Mouse (Mus musculus) cerebellum, adult 2 months (tissue): Measurements from ENCODE around the gene Atf5. TPM values are rescaled to one million over a fixed set of nuclear protein-coding genes. Genes with fewer than 3 reads are reported as not detected.
A peak's percentile ranks its signal among the peaks of the same experiment; 100 is the strongest.

ENCODE experiments used
- DNase-seq, 2 experiments: peaks; one replicate each; pipeline ENCODE4 v3.0.0; 2021
- H3K27ac ChIP-seq: fragments of 200-500 bp; 2 replicates; pipeline ENCODE4 v1.5.1; 2012; ENCODE audit warnings: low read length, control low read depth, inconsistent platforms; ENCODE audit not compliant: insufficient read depth
- H3K27me3 ChIP-seq: fragments of 200-500 bp; 2 replicates; pipeline ENCODE4 v1.6.1; 2012; ENCODE audit warnings: inconsistent platforms, mild to moderate bottlenecking, low read length, moderate library complexity; ENCODE audit not compliant: control insufficient read depth, insufficient read depth
- H3K4me1 ChIP-seq: fragments of 200-500 bp; 2 replicates; pipeline ENCODE4 v1.6.1; 2011; ENCODE audit warnings: low read length; ENCODE audit not compliant: control insufficient read depth, insufficient read depth
- H3K4me3 ChIP-seq: fragments of 200-500 bp; replicated peaks from 2 replicates; pipeline ENCODE3; 2011; ENCODE audit warnings: mild to moderate bottlenecking, low read depth, low read length, control low read depth; ENCODE audit not compliant: insufficient read depth
- CTCF ChIP-seq: fragments of 200-500 bp; IDR thresholded peaks from 2 replicates; pipeline ENCODE4 v1.5.1; 2011; ENCODE audit warnings: low read depth, mild to moderate bottlenecking, control low read depth, low read length, moderate library complexity, borderline replicate concordance; ENCODE audit not compliant: insufficient read depth
- POLR2A ChIP-seq: fragments of 200-500 bp; IDR thresholded peaks from 2 replicates; pipeline ENCODE4 v1.6.1; 2011; ENCODE audit warnings: low read length, control low read depth, borderline replicate concordance; ENCODE audit not compliant: insufficient read depth
- WGBS: fragments of 180-500 bp; shearing (Covaris S2); methylation state at CpG from one replicate; pipeline ENCODE4 v1.1.7; 2018; 5-methylcytosine and 5-hydroxymethylcytosine counted together
- polyA plus RNA-seq: library from polyadenylated mRNA; depleted of rRNA; stranded (reverse); fragments of >200 nt; gene quantifications from 2 replicates; pipeline ENCODE4 v1.2.3, GENCODE M21; 2012

Atf5 gene
- polyA plus RNA-seq, 1 experiment: 19.6 TPM

DNA sequence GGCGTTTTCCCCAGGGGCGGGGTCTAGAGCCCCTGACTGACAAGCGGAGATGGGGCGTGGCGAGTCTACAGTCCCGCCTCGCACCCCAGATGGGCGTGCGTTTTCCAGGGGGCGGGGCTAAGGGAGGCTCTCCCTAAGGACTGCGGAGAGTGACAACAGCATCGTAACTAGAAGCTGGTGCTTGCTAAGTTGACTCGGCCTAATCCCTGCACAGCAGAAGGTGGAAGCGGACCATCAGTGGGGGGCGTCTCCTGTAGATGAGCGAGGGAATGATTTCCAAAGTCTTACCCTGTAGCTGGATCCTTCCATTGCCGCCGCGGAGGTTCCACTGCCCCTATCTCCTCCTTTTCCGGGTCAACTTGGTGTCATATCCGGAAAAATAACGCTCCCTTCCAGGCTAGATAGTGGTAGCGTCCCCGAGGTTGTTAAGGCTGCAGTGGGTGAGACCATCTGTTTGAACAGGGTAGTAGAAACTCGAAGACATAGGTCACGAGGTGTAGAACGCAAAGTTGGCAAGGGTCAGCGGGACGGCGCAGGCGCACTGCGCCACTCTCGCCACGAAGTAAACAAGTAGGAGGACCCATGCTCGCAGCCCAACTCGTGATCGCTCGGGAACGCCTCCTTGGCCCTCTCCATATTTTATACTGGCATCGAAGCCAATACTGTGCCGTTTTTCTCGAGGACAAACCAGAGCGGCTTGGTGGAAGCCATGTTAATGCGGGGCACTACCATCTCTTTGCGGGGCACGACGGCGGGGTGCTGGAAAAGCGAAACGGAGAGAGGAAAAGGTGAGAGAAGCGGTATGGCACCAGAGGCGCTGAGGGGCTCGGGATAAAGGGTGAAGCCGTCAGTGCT is 32.3 kb upstream of the Atf5 start, which contains the start of the genes Akt1s1 and Tbc1d17:
TSS of gene Akt1s1 (plus strand) at position 431 of the 855 bp plus-strand sequence.
TSS of gene Tbc1d17 (minus strand) at position 519 of the 855 bp plus-strand sequence.
- WGBS: under 1% methylated on average over 54 of the region's 54 CpGs
- TF ChIP-seq CTCF (no peak), POLR2A (peak; percentile 73; the same call in 1 of the 2 replicates)
- H3K4me1 ChIP-seq: peaks cover 9% of the 10 kb centered on the region; the same call in 1 of the 2 replicates
- H3K4me3 ChIP-seq: peak within 1 kb of the TSS; percentile 75
- no peaks in the 10 kb centered on the region for H3K27me3 ChIP-seq
- peak; percentile 100 for DNase-seq
- H3K27ac ChIP-seq: peak within 1 kb of the TSS; percentile 96

DNA sequence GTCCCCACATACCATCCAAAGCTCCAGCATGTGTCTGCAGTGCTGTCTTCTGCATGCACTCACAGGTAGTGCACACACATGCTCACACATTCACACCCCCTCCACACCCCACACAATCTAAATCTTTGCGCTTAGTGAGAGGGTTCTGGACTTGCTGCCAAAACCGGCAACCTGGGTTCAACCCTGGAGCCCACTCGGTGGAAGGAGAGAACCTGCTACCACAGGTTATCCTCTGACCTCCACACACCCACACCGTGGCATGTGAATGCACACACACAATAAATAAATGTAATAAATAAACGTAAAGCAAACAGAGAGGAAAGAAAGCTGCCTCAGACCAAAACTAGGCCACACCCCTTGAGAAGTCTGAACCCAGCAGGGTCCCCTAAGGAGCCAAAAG is 31.3 kb upstream of the Atf5 start:
- WGBS: 64% methylated on average over 5 of the region's 5 CpGs
- Histone ChIP-seq H3K27ac (no peak overlapping the region), H3K27me3 (no peaks in the 10 kb centered on the region), H3K4me3 (peak overlapping the region; percentile 75), H3K4me1 (peaks cover 9% of the 10 kb centered on the region; the same call in 1 of the 2 replicates)
- peak in 1 of 2 experiments; percentile 40 for DNase-seq
- no peak for TF ChIP-seq POLR2A

DNA sequence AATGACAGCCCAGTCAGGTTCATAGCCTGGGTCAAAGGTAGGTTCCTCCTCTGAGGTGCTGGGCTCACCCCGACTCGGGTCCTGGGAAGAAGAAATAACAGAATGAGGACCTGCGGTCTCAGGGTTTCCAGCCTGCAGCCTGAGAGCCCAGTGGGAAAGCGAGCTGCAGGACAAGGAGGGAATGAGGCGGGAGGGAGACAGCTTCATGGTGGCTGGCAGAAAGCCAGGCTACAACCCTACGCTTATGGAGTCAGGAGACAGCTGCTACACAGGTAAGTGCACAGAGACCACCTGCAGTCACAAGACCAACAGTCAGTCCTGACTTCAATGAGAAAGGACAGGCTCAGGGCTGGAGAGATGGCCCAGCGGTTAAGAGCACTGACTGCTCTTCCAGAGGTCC is 30.3 kb upstream of the Atf5 start:
- Histone ChIP-seq H3K4me1 (0 out of 2 replicates have a peak, but pooled peaks cover 7% of the 10 kb centered on the region), H3K4me3 (no peak overlapping the region), H3K27ac (no peak overlapping the region), H3K27me3 (no peaks in the 10 kb centered on the region)
- DNase-seq: peak in 1 of 2 experiments; percentile 28
- WGBS: 69% methylated on average over 7 of the region's 7 CpGs
- TF ChIP-seq POLR2A (no peak), CTCF (no peak)

DNA sequence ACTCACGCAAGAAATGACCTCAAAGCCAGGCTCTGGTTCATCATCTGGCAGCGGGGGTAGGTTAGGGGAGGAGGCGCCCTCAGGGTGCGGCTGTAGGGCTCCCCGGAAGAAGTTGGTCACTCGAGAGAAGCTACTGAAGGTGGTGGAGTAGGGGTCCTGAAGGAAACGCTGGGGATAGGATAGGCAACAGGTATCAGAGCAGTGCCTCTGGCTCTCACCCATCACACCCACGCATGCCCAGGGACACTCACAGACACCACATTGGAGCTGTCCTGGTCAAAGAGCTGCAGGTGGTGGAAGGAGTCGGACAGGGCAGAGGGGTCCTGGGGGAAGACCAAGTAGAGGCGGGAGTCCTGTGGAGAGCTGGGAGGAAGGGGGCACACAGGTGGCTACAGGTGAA is 28.5 kb upstream of the Atf5 start:
- TF ChIP-seq CTCF: no peak
- no peak for TF ChIP-seq POLR2A
- no peak overlapping the region for H3K27ac ChIP-seq
- WGBS: 89% methylated on average over 10 of the region's 10 CpGs
- no peaks in the 10 kb centered on the region for H3K27me3 ChIP-seq
- no peaks in the 10 kb centered on the region for H3K4me1 ChIP-seq
- H3K4me3 ChIP-seq: no peak overlapping the region
- DNase-seq: no peak

DNA sequence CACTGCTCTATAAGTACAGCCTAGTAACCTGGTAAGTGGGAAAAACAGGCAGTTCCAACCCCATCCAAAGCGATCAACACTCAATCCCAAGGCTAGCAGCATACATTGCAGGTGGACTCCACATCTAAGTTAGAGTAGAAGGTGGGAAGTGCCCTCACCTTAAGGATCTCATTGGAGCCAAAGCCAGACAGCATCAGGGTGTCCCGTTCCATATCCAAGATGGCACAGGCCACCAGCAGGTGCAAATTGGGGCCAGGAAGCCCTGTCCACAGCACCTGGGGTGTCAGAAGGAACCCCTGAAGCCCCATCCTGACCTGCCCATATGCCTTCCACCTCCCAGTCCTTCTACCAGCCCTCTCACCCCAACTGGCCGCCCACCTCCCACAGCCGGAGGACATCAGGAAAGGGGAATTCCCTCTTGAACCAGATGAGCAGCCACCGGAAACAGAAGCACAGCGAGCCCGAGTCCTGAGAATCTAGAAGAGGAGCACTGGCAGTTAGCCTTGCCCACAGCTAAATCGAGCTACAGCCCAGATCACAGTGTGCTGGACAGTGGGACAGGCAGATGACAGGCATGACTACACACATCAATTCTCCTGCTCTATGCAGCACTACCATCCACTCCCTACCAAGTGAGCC is 25.5 kb upstream of the Atf5 start:
- 82% methylated on average over 8 of the region's 8 CpGs for WGBS
- no peak for DNase-seq
- TF ChIP-seq CTCF (no peak), POLR2A (no peak)
- H3K27me3 ChIP-seq: no peaks in the 10 kb centered on the region
- no peak overlapping the region for H3K27ac ChIP-seq
- no peaks in the 10 kb centered on the region; the same call in 1 of the 2 replicates for H3K4me1 ChIP-seq
- H3K4me3 ChIP-seq: no peak overlapping the region

DNA sequence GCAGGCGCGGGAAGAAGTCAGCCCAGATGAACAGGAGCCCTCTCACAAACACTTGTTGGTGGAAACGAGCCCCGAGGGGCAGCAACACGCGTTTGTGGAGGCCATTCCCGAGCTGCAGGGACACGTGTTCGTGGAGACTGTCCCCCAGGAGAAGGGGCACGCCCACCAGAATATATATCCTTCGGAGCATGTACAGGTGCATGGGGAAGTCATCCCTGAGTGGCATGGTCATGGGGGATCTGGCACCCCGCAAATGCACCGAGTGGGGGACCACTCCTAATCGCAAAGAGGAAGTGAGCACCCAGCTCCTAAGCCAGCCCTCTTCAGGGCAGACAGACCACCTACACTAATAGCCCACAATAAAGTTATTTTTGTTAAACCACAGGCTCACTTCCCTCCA is 24.0 kb upstream of the Atf5 start:
- 57% methylated on average over 14 of the region's 14 CpGs for WGBS
- H3K27me3 ChIP-seq: no peaks in the 10 kb centered on the region
- no peak for TF ChIP-seq CTCF
- TF ChIP-seq POLR2A: no peak; the same call in 1 of the 2 replicates
- no peak for DNase-seq
- H3K4me1 ChIP-seq: no peaks in the 10 kb centered on the region; the same call in 1 of the 2 replicates
- no peak overlapping the region for H3K4me3 ChIP-seq
- H3K27ac ChIP-seq: no peak overlapping the region

DNA sequence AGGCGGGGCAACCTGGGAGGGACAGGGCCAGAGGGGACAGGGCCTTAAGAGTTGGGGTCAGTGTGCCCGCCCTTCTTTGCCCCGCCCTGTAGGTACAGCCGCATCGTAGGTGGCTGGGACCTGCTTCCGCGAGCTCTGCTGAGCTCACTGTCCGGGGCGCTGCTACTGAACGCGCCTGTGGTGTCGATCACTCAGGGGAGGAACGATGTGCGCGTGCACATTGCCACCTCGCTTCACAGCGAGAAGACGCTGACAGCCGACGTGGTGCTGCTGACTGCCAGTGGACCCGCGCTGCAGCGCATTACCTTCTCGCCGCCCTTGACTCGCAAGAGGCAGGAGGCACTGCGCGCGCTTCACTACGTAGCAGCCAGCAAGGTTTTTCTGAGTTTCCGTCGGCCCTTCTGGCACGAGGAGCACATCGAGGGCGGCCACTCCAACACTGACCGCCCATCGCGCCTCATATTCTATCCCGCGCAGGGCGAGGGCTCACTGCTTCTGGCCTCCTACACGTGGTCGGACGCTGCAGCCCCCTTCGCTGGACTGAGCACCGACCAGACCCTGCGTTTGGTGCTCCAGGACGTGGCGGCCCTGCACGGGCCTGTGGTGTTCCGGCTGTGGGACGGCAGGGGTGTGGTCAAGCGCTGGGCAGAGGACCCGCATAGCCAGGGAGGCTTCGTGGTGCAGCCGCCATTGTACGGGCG is 23.2 kb upstream of the Atf5 start:
- no peaks in the 10 kb centered on the region for H3K27me3 ChIP-seq
- H3K4me1 ChIP-seq: no peaks in the 10 kb centered on the region; the same call in 1 of the 2 replicates
- H3K4me3 ChIP-seq: peak overlapping the region; percentile 1
- H3K27ac ChIP-seq: no peak overlapping the region
- 8% methylated on average over 58 of the region's 58 CpGs for WGBS
- TF ChIP-seq POLR2A: no peak
- no peak for TF ChIP-seq CTCF
- peak in 1 of 2 experiments; percentile 29 for DNase-seq
